Mouse (Mus musculus) embryo, embryonic 11 days (tissue): Measurements from ENCODE around the gene Cfap58.

Experiments
- DNase-seq: peaks from one replicate; pipeline ENCODE4 v3.0.0-alpha.2; 2015

The Cfap58 gene

DNA sequence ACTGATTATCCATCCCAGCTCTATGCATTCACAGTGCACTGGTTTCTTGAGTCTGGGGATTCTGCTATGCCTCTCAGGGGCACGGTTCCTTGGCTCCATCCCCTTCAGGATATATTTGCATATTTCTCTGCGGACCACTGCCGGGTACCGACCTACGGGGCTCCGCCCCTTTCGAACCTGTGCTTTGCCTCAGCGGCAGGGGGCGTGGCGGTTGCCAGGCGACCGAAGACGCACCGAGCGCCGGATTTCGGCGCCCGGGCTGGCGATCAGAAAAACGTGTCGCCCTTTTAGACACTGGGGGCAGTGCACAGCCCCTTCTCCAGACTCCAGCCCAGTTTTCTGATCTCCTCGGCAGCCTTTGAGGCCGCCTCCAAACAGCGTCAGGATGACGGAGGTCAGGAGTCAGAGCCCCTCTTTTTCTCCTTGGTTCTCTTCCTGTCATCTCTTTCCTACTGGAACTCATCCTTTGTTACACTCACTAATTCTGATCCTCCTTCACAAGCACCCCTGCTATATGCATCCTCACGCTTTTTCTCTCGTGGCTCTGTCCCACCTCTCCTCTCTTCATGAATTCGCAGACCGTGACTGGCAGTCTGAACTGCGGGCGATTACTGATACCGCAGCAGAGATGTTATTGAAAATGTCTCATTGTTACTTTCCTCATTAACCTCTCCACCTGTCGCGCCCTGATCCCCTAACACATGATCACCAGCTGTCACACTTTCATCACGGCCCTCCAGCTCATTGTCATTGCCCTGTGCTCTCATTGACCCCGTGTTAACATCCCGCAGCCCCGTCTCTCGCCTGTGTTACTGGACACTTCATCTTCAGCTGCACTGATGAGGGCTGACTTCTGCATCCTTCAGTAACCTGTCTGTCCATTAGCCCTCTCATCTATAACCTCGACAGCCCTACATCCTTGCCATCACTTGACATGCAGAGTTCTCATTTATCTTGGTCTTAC is at the start of gene Cfap58:
Gene Cfap58 (plus strand): TSS at position 233 of the 964 bp plus-strand sequence.
- peak; percentile 94 for DNase-seq

GRCm38 (mm10) chr19:47888037-47888436 is 49.4 kb upstream of the Cfap58 start:
- no peak for DNase-seq

DNA sequence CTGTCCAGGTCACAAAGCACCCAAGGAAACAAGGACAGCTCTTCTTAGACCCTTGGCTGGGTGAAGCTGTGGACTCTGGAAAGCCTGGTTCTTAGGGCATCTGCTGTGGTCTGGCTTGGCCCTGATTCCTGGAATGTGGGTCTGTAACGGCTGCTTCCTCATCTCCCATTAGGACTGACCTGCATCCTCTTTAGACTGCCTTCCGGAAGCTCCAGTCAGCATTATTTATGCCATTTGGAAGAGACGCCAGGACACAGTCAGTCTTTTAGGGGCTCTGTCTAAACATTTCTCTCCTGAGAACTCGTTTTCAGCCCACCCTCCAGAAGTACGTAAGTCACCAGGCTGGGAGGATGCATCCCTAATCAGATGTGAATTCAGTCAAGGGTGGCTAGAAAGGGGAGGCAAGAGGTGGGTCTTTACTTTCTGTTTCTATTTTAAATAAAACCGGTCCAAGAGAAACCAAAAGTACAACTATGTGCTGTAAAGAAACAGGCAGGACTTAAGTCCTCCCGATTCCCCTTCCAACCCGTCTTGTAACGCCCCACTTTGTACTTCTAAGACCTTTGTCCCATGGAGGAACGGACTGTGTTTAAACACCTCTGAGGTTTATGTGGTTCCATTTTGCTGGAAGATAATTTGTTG is 46.9 kb upstream of the Cfap58 start:
- peak; percentile 9 for DNase-seq

- no peak for DNase-seq
Observed at GRCm38 (mm10) chr19:47891562-47892312, 45.7 kb upstream of the Cfap58 start.

DNA sequence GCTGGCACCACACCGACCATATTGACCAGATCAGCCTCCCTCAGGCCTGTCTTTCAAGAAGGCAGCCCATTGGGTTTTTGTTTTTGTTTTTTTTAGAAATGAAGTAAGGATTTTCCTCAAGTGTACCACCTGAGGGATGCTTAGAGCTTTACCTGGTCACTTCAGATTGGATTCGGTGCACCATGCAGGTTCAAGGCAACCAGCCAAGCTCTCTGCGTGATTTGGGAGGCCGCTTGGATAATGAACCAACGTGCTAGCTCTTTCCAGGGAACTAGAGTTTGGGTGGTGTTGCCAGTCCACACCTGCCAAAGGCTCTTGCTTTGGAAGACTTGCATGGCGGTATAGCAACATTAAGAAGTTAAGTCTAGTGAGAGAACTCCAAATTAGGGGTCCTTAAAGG is 44.4 kb upstream of the Cfap58 start:
- DNase-seq: no peak

DNA sequence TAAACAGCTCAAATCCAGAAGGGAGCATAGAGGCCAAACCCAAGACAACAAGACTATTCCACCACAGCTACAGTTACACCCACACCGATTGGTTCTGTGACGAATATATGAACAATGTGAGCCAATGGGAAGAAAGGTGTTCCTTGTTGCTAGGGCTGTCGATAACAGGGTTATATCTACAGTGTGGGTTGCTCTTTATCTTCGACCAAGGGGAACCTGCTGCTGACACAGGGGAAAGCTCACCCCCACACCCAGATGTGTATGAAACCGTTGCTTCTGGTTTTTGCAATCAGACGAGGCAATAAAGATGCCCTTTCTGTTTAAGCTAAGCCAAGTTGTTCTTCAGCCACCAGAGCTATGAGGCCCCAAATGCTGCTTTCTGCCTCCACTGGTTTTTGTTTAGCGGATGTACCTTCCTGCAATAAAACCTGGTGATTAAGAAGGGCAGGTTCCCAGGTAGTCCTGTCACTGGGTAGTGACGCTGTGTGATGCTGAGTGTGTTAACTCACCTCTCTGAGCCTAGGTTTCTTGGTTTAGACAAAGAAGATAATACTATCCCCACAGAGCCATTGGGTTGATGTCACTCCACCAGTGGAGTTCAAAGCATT is 38.9 kb upstream of the Cfap58 start:
- DNase-seq: no peak

GRCm38 (mm10) chr19:47900012-47900411 is 37.5 kb upstream of the Cfap58 start:
- no peak for DNase-seq

DNA sequence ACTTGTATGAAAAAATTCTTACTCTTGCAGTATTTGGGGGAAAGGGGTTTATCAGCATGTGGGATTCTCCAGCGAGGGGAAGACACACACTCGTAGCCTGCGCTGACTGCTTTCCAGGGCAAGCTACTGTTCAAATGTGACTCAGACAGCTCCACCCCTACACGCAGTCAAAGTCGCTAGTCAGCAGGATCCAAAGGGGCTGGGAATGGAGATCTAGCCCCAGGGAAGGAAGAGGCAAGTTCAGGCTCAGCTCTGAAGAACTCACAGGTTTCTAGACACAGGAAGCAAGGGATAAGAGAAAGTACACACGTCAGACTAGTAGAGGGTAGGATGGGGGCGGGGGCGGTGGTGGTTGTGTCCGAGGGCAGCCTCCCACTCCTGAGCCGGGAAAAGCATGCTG is 36.9 kb upstream of the Cfap58 start:
- no peak for DNase-seq

- no peak for DNase-seq
Observed at GRCm38 (mm10) chr19:47902316-47903201, 34.9 kb upstream of the Cfap58 start.

DNA sequence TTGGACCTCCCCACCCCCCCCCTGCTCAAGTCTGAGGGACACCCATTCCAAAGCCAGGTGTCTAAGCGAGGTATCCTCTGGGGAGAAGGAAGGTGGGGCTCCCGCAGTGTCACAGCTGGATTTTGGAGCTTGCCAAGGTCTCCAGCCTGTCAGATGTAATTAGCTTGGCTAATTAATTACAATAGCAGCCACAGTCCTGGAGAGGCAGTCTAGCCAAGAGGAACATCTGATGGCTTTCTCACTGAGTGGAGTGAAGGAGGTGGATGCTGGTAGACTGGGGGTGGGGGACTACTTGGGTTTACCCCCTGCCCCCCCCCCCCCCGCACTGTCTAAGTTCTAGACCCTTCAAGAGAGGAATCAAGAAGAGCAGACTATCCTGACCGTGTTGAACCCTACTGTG is 33.8 kb upstream of the Cfap58 start:
- DNase-seq: no peak

DNA sequence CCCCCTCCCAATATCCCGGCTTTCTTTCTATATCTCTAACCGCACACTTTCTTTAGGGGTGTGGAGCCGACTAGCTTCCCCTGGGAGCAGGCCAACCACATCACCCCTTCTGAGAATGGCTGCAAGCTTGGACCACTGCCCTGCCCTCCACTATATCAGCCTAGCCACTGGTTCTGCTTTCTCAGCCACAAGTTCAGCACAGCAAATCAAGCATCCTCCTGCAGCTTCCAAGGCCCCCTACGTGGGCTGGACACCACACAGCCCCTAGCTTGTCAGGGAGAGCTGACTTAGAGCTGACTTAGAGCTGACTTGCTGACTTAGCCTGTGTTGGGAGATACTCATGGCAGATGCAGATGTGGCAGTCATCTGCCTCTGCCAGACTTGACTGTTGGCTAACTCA is 32.4 kb upstream of the Cfap58 start:
- no peak for DNase-seq

DNA sequence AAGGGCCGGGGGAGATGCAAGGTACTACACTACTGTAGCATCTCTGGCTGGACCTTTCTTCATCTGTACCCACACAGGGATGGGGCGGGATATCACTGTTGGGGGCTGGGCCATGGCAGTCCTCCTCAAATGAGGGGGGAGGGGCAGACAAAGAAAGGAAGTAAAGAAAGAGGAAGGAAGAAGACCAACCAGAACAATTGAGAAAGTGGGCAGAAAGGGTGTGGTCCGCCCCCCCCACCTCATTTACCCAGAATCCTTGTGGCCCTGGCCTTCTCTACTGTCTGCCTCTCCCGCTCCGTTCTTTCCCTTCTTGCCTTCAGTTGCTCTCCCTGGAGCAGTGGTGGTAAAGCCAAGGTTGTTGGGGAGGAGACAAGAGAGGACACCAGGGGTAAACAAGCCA is 31.9 kb upstream of the Cfap58 start:
- no peak for DNase-seq

GRCm38 (mm10) chr19:47907596-47907995 is 29.9 kb upstream of the Cfap58 start:
- DNase-seq: no peak

DNA sequence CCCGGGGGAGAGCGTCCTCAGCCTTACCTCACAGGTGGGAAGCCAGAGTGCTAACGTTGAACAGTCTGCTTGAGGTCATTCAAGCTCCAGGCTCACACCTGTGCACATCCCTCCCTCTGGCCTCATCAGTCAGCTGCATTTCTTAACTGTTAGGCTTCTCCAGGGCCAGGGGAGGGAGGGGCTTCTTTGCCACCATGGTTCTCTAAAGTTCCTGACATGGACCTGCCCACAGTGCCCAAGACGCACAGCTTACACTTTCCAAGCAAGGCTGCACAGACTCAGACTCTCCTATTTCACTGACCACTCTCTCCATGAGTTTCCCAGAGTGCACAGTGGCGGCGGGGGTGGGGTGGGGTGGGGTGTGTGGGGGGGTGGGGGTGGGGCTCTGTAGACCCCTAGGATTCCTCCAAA is 28.5 kb upstream of the Cfap58 start:
- no peak for DNase-seq

- DNase-seq: peak; percentile 76
Observed at GRCm38 (mm10) chr19:47909387-47910116, 27.9 kb upstream of the Cfap58 start.

DNA sequence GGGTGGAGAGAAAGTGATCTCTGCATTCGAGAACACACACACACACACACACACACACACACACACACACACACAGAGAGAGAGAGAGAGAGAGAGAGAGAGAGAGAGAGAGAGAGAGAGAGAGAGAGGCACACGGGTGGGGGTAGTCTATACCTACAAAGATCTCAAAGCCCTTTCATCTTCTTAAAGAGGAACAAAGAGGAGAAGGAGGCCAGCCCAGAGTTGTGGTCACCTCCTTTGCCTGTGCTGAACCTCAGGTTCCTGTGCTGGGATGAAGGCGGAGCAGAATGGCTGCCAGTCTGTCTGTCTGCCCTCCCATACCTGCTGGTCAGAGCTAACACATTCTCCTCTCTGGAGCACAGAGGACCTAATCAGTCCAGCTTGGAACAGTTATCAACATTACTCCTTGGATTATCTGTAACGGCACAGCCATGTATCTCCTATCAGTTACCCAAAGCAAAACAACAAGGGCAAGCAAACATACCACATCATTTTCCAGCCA is 27.3 kb upstream of the Cfap58 start:
- no peak for DNase-seq

GRCm38 (mm10) chr19:47910751-47911150 is 26.7 kb upstream of the Cfap58 start:
- no peak for DNase-seq

GRCm38 (mm10) chr19:47913344-47913743 is 24.1 kb upstream of the Cfap58 start:
- no peak for DNase-seq

DNA sequence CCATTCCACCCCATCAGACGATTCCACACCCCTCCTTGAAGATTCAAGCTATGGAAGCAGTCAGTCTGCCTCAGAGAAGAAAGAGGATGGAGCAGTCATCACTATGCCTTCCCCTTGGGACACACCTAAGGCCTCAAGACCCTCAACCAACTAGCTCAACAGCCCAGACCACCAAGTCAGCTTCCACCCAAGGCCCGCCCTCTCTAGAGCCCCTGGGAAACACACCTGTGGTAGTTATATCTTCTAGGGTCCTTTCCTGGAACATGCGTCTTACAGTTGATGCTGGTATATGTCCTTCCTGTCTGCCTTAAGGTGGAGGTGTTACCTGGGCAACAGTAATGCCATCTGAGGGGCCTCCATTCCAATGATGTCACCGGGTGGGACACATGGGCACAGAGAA is 23.3 kb upstream of the Cfap58 start:
- DNase-seq: no peak

GRCm38 (mm10) chr19:47915251-47915650 is 22.2 kb upstream of the Cfap58 start:
- DNase-seq: no peak

DNA sequence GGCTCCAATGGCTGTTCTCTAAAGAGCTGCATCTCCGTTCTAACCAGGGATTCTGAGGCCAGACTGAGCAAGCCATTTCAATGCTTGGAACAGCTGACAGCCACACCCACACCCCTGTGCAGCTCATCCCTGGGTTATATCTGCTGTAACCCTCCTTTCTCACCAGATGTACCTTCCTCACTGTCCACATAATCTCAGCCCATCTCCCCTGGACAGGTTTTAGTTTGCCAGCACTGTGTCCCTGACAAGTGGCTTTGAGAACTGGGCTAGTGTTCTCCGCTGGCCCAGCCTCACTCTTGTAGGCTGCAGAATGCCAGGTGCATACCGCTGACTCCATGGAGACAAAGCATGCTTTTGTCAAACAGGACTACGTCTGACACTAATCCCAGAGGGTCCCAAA is 20.1 kb upstream of the Cfap58 start:
- peak; percentile 19 for DNase-seq
